Mouse (Mus musculus) T-cell, adult 2 months (primary cell): ENCODE measurements around the gene Rpl7a.
"Not testable (repeated sequence)": the region's sequence is repeated elsewhere in the genome, so short reads cannot be mapped to it uniquely, and the experiment has no call there.

Source experiments
- DNase-seq: peaks from one replicate; pipeline ENCODE4 v3.0.0; 2022; ENCODE audit warnings: low spot score

Gene Rpl7a

GRCm38 (mm10) chr2:26910124-26910993, at the start of gene Rpl7a, which contains the start of gene Med22:
Gene Rpl7a, plus strand, starts transcription at chr2:26910764.
Gene Med22, minus strand, starts transcription at chr2:26910677.
- DNase-seq = peak; percentile 97

DNA sequence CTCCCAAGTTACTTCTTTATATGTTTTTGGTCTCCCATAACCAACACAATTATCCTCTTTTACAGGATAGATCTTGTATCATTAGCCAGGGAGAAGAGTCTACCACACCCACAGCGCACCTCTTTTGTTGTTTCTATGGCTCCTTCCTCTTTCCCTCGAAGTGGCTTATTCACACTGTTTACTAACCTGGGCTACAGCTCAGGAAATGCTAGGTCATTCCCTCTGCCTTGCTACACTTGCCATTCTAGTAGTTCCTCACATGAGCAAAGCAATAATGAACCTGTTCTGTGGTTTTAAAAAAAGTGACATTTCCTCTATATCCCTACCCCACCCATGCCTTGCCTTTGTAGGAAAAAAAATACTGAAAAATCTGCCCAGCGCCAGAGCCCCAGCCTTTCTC, 47.7 kb upstream of the Rpl7a start:
- DNase-seq = no peak

DNA sequence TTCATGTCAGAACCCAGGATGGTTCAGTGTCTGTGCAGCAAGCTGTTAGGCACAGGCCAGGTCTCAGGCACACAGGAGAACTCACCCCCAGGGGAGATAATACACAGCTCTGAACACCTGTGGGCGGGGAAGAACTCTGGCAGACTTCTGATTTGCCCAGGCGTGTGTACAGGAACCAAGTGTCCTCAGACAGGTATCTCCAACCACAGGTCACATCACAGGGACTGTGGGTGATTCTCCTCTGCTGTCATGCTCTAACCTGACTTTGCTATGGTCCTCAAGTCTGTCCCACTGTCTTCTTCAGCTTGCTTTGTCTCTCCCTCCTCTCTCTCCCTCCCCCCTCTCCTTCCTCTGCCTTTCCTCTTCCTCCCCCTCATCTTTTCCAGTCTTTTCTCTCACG, 45.7 kb upstream of the Rpl7a start, which contains the start of gene Abo:
TSS of gene Abo (minus strand) at position 101 of the 400 bp plus-strand sequence.
- no peak for DNase-seq

DNA sequence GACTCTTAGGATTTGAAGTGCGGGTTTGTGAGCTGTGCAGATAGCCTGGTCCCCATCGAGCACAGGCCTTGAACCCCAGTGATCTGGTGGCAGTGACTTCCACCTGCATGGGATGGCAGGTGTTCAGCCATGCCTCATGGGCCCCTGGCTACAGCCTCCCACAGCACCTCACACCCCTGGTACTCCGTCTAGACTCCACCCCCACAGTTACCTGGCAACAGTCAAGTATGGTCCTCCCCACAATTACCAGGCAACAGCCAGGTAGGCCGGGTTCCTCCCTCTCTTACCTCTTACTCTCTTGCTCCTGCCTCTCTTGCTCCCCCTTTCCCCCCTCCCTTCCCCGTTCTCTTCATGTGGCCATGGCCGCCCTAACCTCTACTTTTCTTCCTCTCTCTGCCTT, 39.9 kb upstream of the Rpl7a start:
- no peak for DNase-seq

- no peak for DNase-seq
These were observed 32.0 kb upstream of the Rpl7a start for GRCm38 (mm10) chr2:26878571-26878970.

- not testable (repeated sequence) for DNase-seq
These were observed 25.0 kb upstream of the Rpl7a start for GRCm38 (mm10) chr2:26885541-26885940.

- DNase-seq = not testable (repeated sequence)
These were observed 24.4 kb upstream of the Rpl7a start for GRCm38 (mm10) chr2:26886170-26886569.

- DNase-seq = no peak
These were observed 14.7 kb upstream of the Rpl7a start for GRCm38 (mm10) chr2:26895898-26896297.

DNA sequence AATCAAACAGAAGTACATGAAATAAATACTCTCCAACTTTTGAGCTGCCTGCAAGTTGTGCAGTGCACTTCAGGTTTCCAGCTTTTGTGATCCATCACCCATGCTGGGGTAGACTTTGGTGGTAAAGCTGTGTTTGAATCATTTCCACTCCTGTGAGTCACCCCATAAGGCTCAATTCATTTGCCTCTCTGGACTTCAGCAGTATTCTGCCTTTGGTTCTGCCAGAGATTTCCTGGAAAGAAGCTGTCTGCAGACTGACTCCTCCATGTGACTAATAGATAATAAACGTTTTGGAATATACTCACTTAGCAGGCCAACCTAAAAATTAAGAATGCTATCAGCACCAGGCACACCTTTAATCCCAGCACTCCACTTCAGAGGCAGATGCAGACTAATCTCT, 9.8 kb upstream of the Rpl7a start:
- no peak for DNase-seq

DNA sequence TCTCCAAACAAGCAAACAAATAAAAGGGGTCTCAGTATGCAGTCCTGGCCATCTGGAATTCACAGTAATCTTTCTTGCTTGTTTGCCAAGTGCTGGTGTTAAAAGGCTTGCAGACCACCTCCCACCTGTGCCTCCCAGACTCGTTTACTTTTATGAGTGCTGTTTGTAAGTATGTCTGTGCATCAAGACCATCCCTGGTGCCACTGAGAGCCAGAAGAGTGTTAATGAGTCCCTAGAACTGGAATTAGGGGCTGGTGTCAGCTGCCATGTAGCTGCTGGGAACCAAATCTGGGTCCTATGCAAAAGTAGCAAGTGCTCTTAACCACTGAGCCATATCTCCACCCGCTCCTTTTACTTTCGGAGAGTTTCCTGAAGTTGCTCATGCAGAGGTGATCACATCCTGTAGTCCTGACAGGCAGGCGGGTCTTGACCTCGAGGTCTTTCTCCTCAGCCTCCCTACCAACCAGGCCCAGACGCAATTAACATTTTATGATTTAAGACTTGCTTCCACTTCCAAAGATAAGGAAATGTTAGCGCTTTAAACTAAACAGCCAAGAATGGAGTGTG, 8.6 kb upstream of the Rpl7a start:
- peak; percentile 13 for DNase-seq

DNA sequence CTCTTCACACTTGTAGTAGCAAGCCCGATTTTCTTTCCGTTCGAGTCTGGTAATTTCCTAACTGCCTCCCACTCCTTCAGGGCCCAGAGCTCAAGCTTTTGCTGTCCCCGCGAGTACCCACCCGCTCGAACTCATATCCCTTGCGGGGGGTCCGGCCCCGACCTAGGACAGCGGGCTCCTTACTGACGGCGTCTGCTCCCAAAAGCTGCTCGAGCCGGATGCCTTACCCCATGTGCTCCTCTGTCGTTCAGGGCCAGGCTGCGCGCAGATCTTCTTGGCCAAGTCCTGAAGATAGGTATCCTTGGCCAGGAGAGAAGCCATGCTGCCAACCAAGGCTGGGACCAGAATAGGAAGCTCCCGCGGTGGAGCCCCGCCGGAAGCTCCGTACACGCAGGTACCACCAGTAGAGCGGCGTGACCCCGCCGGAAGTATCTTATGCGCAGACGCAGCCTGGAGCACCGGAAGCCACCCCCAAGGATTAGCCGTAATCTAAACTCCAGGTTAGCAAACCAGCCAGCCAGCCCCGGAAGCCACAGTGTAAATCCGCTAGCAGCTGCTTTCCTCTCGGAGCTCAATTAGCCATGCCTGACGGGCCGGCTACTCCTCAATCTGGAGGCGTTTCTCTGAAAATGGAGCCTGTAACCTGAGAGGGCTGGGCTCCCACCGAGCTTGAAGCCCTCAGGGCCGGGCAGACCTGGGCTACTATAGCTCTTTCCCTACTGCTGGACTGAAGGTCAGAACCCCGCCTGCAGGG, 7.9 kb upstream of the Rpl7a start, which contains the start of gene Surf6:
TSS of gene Surf6 (minus strand) at position 413 of the 754 bp plus-strand sequence.
- DNase-seq = peak; percentile 99

- DNase-seq = no peak
These were observed 7.3 kb upstream of the Rpl7a start for GRCm38 (mm10) chr2:26903311-26903710.

- DNase-seq = no peak
These were observed 4.6 kb upstream of the Rpl7a start for GRCm38 (mm10) chr2:26905936-26906335.

DNA sequence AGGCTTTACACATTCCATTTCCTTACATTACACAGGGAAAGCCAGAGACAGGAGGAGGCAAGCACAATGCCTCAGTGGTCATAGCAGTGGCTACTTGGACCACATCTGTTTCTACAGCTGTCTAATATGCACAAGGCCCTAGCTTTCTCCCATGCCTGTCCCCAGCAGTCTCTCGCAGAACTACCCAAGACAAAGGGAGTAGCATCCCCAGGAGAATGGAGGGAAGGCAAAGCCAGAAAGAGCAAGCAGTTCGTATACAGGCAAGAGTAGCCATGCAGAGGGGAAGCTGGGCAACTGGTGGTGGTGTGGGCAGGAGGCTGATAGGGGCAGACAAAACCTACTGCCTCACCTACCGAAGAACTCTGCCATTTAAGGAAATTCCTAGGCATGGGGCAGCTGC, 4.1 kb upstream of the Rpl7a start:
- DNase-seq = no peak

GRCm38 (mm10) chr2:26907109-26907508, 3.5 kb upstream of the Rpl7a start:
- no peak for DNase-seq

- DNase-seq = peak; percentile 15
These were observed 1.7 kb upstream of the Rpl7a start for GRCm38 (mm10) chr2:26908710-26909386.

GRCm38 (mm10) chr2:26909387-26909784, 1.2 kb upstream of the Rpl7a start:
- DNase-seq = no peak

GRCm38 (mm10) chr2:26910994-26911765, 616 bp downstream of the Rpl7a start:
- no peak for DNase-seq

DNA sequence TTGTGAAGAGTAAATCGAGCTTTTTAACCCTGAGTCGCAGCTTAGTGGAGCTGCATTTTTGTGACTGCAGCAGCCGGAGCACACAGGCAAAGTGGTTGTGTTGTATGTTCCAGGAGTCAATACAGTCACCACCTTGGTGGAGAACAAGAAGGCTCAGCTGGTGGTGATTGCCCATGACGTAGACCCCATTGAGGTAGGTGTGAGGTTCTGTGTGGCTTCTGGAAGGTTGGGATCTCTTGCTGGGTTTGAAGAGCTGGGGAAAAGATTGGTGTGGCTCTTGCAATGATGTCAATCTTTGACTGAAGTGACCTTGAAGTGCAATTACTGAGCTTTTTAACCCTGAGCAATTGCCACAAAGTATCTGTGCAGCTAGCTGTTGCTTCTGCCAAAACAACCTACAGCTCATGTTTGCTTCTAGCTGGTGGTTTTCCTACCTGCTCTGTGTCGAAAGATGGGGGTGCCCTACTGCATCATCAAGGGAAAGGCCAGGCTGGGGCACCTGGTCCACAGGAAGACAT, 1.7 kb downstream of the Rpl7a start:
- no peak for DNase-seq

DNA sequence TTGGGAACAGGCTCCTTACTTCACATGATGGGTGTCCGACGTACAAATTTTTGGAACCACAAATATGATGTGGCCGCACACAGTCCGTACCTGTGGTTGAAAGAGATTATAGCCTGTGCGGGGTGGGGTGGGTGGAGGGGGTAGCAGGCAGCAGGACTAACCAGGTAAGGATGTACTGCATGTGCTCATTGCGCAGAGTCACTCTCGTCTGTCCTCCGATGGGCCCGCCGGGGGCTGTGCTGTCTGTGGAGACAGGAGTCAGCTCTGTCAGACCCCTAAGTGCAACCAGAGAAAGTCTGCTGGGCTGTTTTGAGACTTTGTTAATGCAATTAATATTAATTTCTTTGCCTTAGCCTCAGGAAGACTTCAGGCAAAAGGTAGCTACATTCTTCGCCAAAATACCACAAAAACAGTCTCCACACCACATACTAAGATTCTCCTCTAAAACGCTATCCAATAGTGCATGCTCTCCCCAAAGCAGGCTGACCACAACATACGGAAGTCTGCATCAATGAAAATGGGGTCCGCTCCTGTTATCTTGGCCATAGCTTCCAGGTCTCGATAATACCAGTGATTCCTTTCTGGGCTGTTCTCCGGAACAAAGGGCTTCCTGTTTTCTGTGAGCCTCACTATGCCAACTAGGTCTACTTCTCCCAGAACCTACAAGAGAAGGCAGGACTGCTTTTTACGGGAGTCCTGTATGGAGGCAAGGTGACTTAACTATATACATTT, 3.0 kb downstream of the Rpl7a start:
- DNase-seq = no peak
